Mouse (Mus musculus) mesoderm, embryonic 11.5 days (tissue): ENCODE data around the gene Maged1.
"Not testable (repeated sequence)": the region's sequence is repeated elsewhere in the genome, so short reads cannot be mapped to it uniquely, and the experiment has no call there.

Experiments
- DNase-seq: peaks from one replicate; pipeline ENCODE4 v3.0.0-alpha.2; 2012; ENCODE audit warnings: low read depth, low spot score

The Maged1 gene

GRCm38 (mm10) chrX:94541918-94542355 is at the start of gene Maged1:
Gene Maged1, minus strand, starts transcription at chrX:94542143.
- peak; percentile 96 for DNase-seq

DNA sequence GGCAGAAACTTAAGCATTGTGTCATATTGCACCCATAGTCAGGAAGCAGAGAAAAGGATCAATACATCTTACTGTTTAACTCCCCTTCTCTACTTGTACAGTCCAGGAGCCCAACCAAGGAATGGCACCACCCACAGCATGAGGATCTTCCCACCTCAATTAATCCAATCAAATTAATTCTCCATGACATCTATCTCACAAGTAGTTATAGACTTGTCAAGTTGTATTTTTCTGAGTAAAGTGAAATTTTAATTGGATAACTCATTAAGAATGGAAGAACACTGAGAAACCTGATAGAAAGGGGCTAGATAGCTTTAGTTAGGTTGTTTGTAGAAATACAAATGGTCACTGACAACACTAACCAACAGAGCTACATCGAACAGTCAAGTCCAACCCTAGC is 38.3 kb upstream of the Maged1 start:
- DNase-seq: no peak

DNA sequence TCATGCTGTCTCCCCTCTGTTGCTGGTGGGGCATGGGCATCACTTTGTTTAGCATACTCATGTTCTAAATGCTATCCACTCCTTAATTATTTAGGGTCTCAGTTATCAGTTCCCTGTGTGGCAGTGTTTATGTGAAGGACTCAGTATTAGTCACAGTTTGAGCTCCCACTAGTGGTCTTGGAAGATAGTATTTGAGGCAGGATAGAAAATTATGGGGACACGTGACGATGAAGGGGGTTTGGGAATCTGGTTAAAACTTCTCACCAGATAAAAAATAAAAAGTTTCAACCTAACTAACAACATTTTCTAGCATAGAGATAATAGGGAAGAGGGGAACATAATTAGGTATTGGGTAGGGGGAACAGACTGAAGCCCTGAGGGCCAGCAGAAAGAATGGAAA is 22.8 kb upstream of the Maged1 start:
- no peak for DNase-seq

GRCm38 (mm10) chrX:94562392-94562791 is 20.4 kb upstream of the Maged1 start:
- no peak for DNase-seq

DNA sequence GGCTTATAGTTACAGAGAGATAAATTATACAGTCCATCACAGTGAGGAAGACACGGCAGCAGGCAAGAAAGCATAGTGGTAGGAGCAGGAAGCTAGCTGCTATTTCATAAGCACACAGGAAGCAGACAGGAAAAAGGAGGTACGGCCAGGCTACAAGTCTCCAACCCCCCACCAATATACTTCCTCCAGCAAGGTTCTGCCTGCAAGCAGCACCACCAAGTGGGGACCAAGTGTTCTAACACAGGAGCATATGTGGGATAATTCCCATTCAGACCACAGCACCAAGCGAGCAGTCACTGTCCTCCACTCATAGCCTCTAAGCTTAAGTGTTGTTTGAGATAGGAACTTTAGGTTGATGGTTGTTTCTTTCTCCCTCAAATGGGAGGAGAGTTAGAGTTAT is 6.3 kb upstream of the Maged1 start:
- DNase-seq: no peak

DNA sequence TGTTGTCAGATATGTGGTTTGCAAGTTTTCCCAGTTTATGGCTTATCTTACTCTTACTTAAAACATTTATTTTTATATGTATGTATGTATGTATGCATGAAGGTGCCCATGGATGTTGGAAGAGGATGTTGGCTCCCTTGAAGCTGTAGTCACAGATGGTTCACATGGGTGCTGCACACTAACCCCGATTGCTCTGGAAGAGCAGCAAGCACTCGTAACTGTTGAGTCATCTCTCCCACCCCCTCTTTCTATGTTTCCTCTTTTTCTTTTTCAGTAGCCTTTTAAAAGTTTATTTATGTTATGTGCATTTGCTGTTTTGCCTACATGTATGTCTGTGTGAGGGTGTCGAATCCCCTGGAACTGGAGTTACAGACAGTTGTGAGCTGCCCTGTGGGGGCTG is 4.0 kb upstream of the Maged1 start:
- DNase-seq: no peak

- DNase-seq: no peak
These were observed 3.0 kb upstream of the Maged1 start for GRCm38 (mm10) chrX:94544923-94545322.

- DNase-seq: no peak
These were observed 593 bp upstream of the Maged1 start for GRCm38 (mm10) chrX:94542536-94542935.

- no peak for DNase-seq
These were observed 737 bp downstream of the Maged1 start for GRCm38 (mm10) chrX:94541206-94541605.

GRCm38 (mm10) chrX:94540341-94541201 is 1.4 kb downstream of the Maged1 start:
- peak; percentile 76 for DNase-seq

DNA sequence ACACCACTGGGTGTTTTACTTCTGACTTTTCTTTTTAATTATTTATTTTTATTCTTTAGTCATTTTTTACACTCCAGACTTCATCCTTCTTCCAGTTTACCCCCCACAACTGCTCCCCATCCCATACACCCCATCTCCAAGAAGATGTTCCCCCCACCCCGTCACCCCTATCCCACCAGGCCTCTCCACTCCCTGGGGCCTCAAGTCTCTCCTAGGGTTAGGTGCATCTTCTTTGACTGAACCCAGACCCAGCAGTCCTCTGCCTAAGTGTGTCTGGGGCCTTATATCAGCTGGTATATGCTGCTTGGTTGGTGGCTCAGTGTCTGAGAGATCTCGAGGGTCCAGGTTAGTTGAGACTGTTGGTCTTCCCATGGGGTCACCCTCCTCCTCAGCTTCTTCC is 7.6 kb downstream of the Maged1 start:
- no peak for DNase-seq

- DNase-seq: no peak
These were observed 11.6 kb downstream of the Maged1 start for GRCm38 (mm10) chrX:94530301-94530700.

GRCm38 (mm10) chrX:94522166-94522565 is 19.8 kb downstream of the Maged1 start:
- no peak for DNase-seq

GRCm38 (mm10) chrX:94508442-94508819 is 33.5 kb downstream of the Maged1 start:
- DNase-seq: no peak

- not testable (repeated sequence) for DNase-seq
These were observed 34.1 kb downstream of the Maged1 start for GRCm38 (mm10) chrX:94507698-94508441.

DNA sequence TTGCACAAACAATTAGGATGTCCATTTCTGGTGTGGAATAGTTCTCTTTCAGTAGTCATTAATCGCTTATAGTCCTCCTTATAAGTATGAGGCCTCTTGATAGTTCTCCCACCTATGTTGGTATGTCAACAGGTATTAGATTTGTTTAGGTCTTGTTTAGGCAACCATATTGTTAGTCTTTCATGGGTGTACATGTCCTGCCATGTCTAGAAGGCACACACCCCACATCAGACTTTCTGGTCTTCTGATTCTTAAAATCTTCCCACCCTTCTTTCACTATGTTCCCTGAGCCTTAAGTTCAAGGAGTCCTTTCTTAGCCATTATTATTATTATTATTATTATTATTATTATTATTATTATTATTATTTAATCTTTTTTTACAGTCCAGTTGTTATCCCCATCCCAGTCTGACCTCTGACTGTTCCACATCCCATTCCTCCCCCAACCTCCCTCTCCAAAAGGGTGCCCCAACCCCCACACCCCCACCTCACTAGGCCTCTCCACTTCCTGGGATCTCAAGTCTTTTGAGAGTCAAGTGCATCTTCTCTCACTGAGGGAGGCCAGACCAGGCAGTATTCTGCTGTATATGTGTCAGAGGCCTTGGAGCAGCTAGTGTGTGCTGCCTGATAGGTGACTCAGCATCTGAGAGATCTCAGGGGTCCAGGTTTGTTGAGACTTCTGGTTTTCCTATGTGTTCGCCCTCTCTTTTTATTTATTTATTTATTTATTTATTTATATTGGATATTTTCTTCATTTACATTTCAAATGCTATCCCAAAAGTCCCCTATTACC is 55.7 kb downstream of the Maged1 start:
- DNase-seq: no peak
